Mouse (Mus musculus): ENCODE measurements around the gene Arhgap25.
"Not testable (repeated sequence)": the region's sequence is repeated elsewhere in the genome, so short reads cannot be mapped to it uniquely, and the experiment has no call there.

The Arhgap25 gene

DNA sequence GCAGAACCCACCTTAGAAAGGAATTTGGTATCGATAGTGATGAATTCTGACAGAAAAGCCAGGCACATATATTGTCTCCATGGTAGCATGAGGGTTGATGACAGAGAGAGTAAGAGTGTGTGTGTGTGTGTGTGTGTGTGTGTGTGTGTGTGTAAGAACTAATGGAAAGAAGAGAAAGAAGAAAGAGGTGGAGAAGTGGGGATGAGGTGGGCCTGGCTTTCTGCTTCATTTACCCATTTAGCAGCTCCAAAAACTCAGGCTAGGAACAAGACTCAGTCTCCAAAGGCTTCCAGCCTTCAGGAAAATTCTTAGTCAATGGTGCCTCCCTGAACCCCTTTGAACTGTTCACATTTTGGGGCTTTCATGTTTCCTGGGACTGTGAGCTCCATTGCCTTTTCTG is 29.5 kb downstream of the Arhgap25 start:
- DNase-seq (ENCODE audit: low read depth), result no peak

DNA sequence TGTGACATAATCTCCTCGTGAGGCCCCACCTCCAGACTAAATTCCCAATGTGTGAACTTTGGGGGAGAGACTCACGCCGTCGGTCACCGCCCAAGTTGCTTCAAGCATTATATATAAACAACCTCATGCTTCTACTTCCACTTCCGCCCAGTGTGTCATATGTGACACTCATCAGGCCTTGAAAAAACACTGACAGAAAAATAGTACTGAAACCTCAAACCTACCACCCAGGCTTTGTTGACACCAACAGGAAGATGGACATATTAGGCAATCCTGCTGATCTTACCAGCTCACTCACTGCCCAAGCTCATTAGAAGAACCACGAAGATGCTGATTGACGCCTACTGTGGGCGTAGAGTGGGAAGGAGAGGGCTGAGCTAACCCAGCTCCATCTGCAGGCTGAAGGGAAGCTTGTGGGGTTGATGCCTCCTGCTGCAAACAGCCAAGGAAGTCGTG is 30.2 kb downstream of the Arhgap25 start:
- peak; percentile 94 for DNase-seq (ENCODE audit: low read depth)

DNA sequence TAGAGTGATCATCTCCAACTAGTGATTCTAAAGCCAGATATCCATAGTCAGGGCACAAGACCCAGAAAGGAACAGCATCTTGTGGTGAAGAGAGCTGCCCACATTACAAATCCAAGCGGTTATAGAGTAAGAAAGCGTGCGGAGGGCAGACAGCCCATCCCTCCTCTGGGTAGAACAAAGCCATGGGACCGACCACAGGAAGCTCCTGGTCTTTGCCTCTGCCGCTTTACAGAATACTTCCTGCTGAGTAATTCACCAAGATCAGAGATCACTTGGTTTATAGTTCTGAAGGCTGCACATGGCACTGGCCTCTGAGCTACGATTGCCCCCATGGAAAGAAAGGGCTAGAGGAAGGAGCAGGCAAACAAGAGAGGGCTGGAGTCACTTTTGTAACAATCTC is 30.6 kb downstream of the Arhgap25 start:
- DNase-seq (ENCODE audit: low read depth), result peak; percentile 92

DNA sequence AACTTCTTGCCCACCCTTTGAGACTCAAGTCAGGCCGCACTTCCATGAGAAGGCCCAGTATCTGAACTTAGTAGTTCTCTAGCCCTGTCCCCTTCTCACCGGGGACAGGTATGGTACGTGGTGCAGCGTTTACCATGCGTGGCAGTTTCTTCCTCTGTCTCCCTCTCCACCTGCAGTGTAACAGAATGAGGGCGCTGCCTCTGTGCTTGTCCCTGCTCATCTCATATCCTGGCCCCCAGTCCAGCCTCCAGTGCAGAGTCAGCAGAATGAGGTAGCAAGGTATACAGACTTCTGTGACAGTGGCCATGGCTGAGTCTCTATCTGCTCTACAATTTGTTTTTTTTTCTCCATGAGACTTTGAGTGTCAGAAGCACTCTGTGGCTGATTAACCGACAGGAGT is 32.4 kb downstream of the Arhgap25 start:
- no peak for DNase-seq (ENCODE audit: low read depth)

DNA sequence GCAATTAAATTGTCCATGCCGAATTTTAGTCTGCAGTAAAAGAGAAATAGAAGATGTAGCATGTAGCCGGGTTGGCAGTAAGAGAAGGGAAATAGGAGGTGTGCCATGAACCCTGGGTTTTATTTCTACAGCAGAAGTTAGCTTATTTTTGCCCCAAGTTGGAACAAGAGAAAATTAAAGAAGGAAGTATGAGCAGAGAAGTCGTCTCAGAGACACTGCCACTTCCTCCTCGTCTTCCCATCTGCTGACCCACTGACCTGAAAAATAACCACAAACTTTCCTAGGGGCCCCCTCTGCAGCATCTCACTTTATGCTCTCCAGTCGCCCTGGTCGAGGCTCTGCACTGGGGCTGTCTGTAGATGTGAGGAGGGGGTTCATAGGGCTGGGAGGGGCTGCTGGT is 33.3 kb downstream of the Arhgap25 start:
- DNase-seq (ENCODE audit: low read depth), result peak; percentile 33

DNA sequence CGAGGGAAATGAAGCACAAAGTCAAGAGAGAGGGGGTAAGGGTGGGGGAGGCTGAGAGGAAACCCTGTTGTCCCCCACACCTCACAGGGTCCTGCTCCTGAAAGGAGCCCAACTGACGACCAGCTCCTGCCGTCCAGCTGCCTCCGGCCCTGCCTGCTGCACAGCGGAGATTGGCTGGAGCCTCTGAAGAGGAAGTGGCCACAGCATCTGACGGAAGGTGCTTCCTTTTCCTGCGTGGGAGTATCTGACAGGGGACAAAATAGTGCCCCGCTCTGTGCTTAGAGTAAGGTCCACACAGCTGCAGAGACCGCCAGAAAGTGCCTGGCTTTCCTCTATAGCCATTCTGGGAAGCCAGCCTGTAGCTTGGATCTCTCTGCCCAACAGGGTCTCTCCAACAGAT is 36.9 kb downstream of the Arhgap25 start:
- DNase-seq (ENCODE audit: low read depth), result peak; percentile 89

DNA sequence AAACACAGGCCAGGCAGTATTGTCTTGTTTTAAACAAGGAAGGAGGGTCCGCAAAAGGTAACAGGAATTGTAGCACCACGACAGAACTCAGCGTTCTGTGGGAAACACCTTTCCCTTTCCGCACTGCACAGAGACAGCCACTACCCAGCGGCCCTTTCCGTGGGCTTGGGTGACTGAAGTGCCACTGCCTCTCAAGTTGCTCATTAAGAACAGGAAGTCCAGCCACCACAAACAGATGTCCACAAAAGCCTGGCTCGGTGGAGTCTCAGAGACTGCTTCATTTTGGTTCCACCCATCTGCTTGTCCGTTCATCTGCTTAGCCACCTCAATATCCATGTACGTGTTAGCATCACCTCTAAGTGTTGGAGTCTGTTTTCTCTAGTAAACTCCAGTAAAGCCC is 38.7 kb downstream of the Arhgap25 start:
- DNase-seq (ENCODE audit: low read depth), result peak; percentile 88

DNA sequence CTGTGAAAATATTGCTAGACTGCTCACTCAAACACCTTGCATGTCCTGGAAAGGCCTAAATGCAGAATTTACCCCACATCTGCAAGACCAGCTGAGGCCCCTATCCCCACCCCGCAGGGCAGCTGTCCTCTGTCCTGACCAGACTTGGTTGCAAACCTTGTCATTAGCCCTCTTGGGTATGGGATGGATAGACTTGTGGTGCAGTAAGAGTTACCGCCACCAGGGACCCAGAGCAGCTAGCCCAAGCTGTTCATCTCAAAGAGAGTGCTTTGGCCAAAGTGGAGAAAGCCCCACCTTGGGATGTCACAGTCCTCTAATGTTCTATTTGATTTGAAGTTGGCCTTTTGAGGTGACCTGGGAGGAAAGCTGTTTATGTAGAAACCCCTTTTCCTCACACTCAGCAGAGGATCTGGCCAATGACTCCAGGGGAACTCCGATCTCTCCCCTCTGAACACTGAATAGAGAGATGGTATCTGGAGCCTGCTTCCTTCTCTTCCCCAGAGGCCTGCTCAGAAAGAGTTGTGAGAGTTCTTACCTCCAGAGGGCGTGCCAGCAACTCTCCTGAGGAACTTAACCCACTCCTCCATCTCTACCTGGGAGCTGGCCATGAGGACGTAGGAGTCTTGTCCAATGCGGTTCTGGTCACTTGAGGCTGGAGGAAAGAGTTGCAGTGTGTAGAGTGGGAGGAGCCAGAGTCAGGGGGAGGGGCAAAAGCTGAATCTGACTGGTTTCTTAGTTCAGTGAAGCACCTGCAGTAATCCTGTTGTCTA is 45.2 kb downstream of the Arhgap25 start:
- DNase-seq (ENCODE audit: low read depth), result peak; percentile 45

DNA sequence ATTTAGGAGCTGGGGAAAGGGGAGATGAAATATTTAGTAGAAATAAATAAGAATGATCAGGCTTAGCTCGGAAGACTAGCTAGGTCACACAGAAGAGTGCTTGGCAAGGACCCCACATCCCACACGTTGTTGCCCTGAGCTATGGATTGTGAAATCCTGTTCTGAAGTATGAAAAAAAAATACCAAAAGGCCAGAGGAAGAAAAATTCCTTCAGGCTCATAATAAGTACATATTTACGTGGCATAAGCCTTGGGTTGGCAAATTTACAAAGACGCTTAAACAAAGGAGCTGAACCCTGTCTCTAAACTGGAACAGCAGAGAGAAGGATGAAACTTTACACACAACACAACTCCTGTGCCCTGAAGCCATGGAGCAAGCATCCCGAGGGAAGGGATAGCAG is 48.3 kb downstream of the Arhgap25 start:
- no peak for DNase-seq (ENCODE audit: low read depth)

DNA sequence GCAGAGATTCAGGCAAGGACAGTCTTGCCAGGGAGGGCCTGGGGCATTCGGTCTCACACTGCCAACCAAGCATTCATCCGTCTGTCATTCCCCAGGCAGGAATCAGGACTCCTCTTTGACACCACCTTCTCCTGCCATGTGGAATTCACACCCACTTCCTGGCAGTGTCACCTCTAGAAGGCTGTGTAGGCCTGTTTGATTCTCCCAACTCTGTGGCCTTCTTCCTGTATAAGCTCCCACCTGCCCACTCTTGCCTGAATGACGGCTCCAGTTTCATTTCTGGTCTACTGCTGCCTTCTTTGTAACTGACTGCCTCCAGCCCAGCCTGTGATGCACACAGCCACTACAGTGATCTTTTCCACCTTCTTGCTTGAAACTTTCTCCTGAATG is 49.2 kb downstream of the Arhgap25 start:
- no peak for DNase-seq (ENCODE audit: low read depth)

DNA sequence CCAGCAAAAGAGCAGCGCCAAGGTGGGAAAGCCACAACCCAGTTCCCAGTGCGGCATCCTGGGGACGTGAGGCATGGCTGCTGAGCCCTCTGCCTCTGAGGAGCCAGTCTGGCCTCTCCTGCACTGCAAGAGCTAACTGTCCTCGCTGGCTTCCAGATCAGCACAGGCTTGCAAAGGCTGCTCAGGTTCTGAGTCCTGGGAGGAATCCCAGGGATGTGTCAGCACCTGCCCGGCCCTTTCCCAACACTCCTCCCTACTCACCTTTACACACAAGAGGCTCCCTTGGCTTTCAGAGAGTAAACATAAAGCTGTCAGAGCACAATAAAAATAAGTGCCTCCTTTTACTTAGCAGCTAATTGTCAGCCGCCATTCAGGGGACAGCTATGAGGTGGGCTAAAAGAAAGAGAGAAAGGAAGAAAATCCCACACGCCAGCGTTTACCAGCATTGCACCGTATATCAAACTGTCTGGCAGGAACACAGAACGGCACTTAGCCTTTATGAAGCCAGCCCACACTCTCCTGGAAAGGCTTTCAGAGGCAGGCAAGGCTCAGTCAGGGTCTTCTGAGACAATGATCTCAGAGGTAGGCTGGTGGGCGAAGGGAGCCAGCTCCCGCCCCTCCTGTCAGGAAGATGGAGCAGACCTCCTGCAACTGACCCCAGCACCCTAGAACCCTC is 49.7 kb downstream of the Arhgap25 start:
- no peak for DNase-seq (ENCODE audit: low read depth)

DNA sequence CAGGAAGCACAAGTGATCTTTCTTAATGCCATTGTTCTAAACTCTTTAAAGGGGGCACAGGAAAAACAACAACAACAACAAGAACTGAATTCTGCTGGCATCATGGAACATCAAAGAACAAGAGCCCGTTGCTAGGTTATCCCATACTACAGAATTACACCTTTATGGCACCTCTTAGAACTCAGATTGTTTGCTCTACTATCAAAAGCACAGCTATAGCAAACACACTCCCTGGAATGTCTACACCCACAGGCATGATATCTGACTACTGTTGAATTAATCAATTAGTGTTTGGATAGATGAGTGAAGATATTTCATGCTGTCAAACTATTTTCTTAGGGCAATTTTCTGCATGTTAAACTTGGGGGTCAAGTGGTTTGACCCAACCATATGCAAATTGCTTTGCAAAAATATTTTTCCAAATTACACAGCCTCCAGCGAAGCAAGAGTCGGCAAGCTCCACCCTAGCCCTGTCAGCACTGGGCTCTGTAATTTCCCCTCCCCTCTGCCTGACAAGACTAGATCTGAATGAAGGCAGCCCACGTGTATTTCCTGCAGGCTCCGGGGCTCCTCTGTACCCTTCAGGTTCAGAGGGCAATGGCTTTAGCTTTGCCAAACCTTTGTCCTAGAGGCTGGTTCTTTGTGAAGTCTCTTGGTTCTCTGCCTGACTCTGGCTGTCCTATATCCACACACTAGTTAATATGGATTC is 53.6 kb downstream of the Arhgap25 start:
- DNase-seq (ENCODE audit: low read depth), result no peak

DNA sequence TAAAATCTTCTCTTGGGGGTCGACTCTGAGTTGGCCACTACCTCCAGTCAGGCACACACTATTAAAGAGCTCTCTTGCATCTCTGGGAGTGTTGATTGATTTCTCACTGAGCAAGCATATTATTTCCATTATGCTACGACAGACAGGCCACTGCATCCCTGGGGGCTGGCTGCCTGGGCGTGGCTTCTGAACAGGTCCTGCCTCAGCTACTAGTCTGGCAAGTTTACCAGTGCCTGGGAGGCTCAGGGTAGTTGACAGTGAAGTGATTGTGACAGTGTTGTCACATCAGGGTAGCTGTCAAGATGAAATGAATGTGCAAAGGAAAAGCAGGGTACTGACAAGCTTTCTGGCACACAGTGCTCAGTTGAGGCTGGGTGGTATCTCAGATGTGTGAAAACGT is 54.2 kb downstream of the Arhgap25 start:
- DNase-seq (ENCODE audit: low read depth), result no peak

DNA sequence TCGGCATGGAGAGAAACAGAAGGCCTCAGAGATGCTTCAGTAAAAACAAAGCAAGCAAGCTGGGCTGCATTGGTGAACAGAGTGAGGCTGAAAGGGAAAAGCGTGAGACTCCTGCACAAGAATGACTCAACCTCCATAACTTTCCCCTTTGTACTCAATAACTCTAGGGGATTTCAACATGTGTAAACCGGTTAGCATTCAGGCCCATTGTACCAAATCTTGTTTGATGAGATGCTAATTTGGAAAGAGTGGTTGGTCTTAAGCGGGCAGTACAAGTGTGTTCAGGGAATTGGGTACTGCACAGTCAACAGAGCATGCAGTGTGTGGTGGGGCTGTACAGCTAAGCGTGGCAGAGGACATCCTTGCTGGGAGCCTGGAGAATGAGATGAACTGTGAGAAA is 57.8 kb downstream of the Arhgap25 start:
- DNase-seq (ENCODE audit: low read depth), result no peak

DNA sequence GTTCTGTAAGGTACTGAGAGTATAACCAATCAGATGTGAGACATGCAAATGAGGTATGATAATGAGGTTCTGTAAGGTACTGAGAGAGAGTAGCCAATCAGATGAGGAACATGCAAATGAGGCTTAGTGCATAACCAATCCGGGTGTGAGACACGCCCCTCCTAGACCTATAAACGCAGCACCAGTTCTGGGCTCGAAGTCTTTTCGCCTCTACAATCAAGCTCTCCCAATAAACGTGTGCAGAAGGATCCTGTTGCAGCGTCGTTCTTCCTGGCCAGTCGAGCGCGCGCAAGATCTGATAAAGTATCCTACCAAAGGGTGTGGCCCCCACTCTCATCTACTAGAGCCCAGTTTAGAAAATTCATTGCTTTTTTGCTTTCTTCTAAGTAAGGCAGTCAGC is 63.0 kb downstream of the Arhgap25 start:
- not testable (repeated sequence) for DNase-seq (ENCODE audit: low read depth)

DNA sequence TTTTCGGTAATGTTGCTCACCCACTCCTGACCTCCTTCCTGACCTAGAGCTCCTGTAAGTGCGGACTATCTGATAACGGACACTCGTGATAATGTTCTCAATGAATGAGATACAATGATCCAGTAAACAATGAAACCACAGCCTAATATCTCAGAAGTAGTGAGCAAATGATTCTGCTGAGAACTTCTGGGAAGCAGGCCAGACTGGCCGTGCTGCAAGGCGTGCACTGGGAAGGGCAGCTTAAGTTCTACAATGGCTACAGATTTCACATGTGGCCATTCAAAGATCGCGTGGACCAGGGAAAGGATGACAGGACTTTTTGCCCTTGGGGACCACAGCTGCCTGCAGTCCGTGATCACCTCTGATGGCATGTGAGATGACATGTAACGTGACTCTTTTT is 64.7 kb downstream of the Arhgap25 start:
- DNase-seq (ENCODE audit: low read depth), result no peak

DNA sequence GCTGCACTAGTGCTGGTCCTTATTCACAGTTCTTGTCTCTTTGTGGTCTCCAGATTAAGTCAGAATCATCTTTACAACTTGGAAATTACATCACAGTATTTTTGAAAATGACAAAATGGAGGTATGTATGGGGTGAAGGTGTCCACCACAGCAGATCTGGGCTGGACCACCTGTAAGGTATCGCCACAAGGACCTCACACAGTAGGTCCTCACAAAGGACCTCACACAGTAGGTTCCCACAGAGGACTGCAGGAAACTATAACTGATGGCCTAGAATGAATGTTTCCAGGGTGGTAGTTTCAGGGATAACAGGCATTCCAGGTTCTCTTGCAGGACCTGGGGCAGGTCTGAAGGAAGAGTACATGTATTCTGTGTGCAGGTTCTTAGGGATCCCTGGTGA is 65.7 kb downstream of the Arhgap25 start:
- DNase-seq (ENCODE audit: low read depth), result no peak

DNA sequence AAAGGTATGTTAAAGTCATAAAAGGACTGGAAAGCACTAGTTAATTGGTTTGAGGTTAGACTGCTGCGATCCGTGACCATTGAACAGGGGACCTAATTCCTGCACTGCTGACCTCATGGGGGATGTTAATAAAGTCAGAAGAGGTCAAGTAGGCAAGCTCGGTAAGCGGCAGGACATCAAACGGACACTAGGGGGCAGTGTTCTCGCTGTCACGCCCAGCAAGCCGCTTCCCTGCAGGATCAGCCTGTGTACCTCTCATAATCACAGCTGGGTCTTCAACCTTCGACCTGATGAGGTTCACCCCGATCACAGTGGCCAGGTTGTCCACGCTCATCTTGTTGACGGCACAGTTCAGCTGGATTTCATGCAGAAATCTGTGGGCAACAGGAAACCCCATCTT is 66.8 kb downstream of the Arhgap25 start:
- peak; percentile 75 for DNase-seq (ENCODE audit: low read depth)

DNA sequence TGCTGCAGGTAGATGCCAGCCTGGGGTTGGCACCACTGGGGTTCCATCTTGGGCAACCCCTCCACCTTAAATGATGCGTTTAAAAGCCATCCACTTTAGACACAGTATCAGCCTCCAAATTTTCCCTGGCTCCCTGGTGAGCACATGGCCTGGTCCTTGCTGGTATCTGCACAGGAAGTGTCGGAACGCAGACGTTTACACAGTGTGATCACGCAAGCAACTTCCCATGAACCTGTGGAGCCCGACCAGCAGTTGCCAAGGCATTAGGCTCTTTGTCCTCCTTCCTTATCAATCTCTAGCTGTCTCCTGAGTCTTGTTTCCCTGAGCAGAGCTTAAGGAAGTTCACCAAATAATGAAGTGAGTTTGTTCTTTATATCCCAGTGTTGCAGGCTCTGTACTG is 77.6 kb downstream of the Arhgap25 start:
- DNase-seq (ENCODE audit: low read depth), result no peak

DNA sequence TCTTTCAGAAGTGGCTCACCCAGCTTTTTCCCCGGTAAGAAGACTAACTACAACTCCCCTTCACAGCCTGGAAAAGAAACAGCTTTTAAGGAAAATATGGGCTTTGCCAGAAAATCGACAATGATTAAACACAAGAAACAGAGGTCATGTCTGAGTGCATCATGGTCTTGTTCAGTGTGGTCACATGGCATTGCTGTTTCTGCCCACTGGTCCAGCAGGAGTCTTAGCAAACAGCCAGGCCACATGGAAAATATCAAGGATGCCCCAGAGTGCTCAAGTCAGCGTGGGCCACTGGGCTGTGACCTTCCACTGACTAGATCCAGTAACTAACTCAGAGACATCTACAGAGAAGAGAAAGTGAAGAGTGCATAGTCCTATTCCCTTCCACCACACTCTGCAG is 81.3 kb downstream of the Arhgap25 start:
- DNase-seq (ENCODE audit: low read depth), result no peak

DNA sequence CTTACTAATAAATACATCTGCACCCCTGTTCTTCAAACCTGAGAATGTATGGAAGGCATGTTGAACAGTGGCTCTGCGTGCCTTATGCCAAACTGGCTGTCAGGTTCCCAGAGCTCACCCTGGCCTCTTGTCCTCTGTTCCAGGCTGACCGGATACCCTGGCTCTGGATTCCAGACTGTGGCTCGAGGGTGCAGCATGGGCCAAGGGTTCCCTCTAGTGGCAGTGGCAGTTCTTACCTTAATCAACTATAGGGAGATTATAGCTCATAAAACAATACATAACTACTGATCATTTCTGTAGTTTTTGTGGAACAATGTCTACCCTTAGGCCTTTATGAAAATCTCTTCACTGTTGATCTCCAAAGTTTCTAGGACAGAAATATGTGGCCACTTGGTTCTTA is 82.0 kb downstream of the Arhgap25 start:
- DNase-seq (ENCODE audit: low read depth), result peak; percentile 46

DNA sequence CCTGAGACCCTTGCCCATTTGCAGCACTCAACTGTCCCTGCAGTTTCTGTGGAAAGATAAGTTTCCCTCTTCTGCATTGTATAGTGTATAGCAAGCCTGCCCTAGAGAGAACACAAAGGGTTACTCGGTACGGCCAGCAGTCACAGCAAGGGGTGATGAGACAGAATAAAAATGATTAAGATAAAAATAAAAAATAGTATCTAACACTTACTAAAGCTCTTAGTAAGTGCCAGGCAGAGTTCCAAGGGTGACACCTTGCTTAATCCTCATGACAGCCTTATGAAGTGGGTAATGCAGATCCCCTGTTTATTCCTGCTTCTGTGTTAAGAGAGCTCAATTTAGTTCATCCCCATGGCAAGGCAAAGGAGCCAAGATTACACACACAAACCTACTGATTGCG is 83.5 kb downstream of the Arhgap25 start:
- DNase-seq (ENCODE audit: low read depth), result no peak

DNA sequence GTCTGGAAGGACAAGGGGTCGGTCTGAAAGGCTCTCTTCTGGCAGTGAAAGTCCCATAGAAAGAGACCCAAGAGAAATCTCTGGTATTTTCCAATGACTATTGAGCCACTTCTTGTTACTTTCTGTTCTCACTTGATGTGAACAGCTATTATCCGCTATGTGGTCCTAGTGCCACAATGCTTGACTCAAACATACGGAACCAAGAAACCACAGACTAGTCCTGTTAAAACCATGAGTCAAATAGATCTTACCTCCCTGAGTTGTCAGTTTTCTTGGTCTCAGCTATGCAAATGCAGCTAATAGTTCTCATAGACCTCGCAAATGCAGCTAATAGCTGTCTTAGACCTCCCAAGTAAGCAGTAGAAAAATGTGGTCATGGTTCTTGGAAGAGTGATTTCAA is 85.8 kb downstream of the Arhgap25 start:
- DNase-seq (ENCODE audit: low read depth), result peak; percentile 49
